In the genomic region with DNA sequence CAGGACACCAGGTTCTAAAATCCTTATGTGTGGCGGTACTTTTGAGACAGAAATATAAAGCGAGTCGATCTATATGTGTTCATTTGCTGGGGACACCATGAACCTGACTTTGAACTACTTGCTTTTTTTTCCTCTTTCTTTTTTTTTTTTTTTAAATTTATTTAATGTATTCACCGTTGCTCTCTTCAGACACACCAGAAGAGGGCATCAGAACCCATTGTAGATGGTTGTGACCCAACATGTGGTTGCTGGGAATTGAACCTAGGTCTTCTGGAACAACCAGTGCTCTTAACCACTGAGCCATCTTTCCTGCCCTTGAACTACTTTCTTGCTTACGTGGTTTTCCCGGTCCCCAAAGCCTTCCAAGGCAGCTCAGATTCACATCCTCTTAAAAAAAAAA, we compare ENCODE assay signal across 8 mouse cellular contexts. TPM values are rescaled to one million over a fixed set of nuclear protein-coding genes. Genes with fewer than 3 reads are reported as not detected.
DNase-seq lines count a peak whose midpoint lies in the region; ATAC-seq and TF ChIP-seq lines count a peak whose summit lies in the region.

No protein-coding gene starts in this region.

- H3K4me3 ChIP-seq in erythroblast, embryonic 14.5 days (replicated peaks): peak overlapping the region; percentile 74
- H3K4me3 ChIP-seq in testis, adult 2 months (ENCODE audit: control insufficient read depth, low read depth, low read length): peak overlapping the region; percentile 78
- peak overlapping the region; percentile 77 for H3K4me3 ChIP-seq in liver, embryonic 12.5 days

- no peaks in the 10 kb centered on the region for H3K9me3 ChIP-seq in erythroblast, embryonic 14.5 days (ENCODE audit: control insufficient read depth, low read length)
- no peaks in the 10 kb centered on the region for H3K9me3 ChIP-seq in liver, embryonic 12.5 days (replicated peaks)

- peak overlapping the region; percentile 76 for H3K27ac ChIP-seq in testis, adult 2 months (ENCODE audit: control insufficient read depth, insufficient read depth, low read depth, low read length)
- peak overlapping the region; percentile 84 for H3K27ac ChIP-seq in liver, embryonic 12.5 days

- peaks cover 39% of the 10 kb centered on the region for H3K4me1 ChIP-seq in erythroblast, embryonic 14.5 days (ENCODE audit: control insufficient read depth)
- H3K4me1 ChIP-seq in testis, adult 2 months (ENCODE audit: control insufficient read depth, insufficient read depth, low read length): peaks cover 5% of the 10 kb centered on the region
- H3K4me1 ChIP-seq in liver, embryonic 12.5 days: peaks cover 45% of the 10 kb centered on the region

- peak overlapping the region; percentile 85 for H3K4me2 ChIP-seq in liver, embryonic 12.5 days

- no peak for TF ChIP-seq CTCF in testis, adult 2 months (IDR thresholded peaks at IDR 0.05; ENCODE audit: control insufficient read depth, insufficient read depth, insufficient replicate concordance, low read depth, low read length)

- no peaks in the 10 kb centered on the region for H3K27me3 ChIP-seq in erythroblast, embryonic 14.5 days (ENCODE audit: control insufficient read depth)
- no peaks in the 10 kb centered on the region for H3K27me3 ChIP-seq in testis, adult 2 months (ENCODE audit: control insufficient read depth, insufficient read depth, low read length)
- H3K27me3 ChIP-seq in liver, embryonic 12.5 days (replicated peaks): no peaks in the 10 kb centered on the region

- no peak for ATAC-seq in erythroblast, adult 5-6 weeks (replicated peaks; ENCODE audit: low FRiP score, poor library complexity, severe bottlenecking)
- ATAC-seq in liver, embryonic 12.5 days: no peak

- H3K36me3 ChIP-seq in erythroblast, embryonic 14.5 days (ENCODE audit: control insufficient read depth): peaks cover 41% of the 10 kb centered on the region
- no peaks in the 10 kb centered on the region for H3K36me3 ChIP-seq in testis, adult 2 months (ENCODE audit: control insufficient read depth, insufficient read depth, low read length)
- H3K36me3 ChIP-seq in liver, embryonic 12.5 days: peaks cover 34% of the 10 kb centered on the region

- DNase-seq in testis, postnatal 10 days (ENCODE audit: low spot score): no peak
- no peak for DNase-seq in natural killer cell, adult 2 months (ENCODE audit: low spot score in 2 of 2)
- no peak for DNase-seq in left cerebral cortex, adult 18-20 months (ENCODE audit: low spot score in 2 of 2)
- DNase-seq in B cell, adult 2 months: no peak

- peak overlapping the region; percentile 82 for H3K9ac ChIP-seq in liver, embryonic 12.5 days

- no peak for TF ChIP-seq POLR2A in testis, adult 2 months (IDR thresholded peaks at IDR 0.05; ENCODE audit: control insufficient read depth, low read depth, low read length)

- WGBS in liver, embryonic 12.5 days (ENCODE audit: insufficient replicate concordance): 49% methylated on average over 6 of the region's 6 CpGs

RNA-seq across cellular contexts. Expression of a gene that starts 0.5 kb away (rescaled TPM):
- polyA plus RNA-seq in erythroblast, embryonic 14.5 days (2012): 5.7 and 7.2 TPM in 2 replicates
- 42.7 and 48.3 TPM in 2 replicates for total RNA-seq in erythroblast, adult 5-6 weeks (2015; ENCODE audit: low replicate concordance)
- 109 and 222 TPM in 2 replicates for total RNA-seq in erythroblast, adult 5-6 weeks (2017; ENCODE audit: low replicate concordance)
- polyA plus RNA-seq in testis, adult 2 months (2012; rRNA removed): 60.2 and 62.6 TPM in 2 replicates
- polyA plus RNA-seq in liver, embryonic 12.5 days (2016; fragmentation: Nextera tagmentation; extraction: Ambion mirVana): 15.6 and 15.8 TPM in 2 replicates
- 100 to 1,000 TPM; 383 to 387 TPM for total RNA-seq in left cerebral cortex, adult 18-20 months (2021)

RNA-seq across cellular contexts. Expression of a gene that starts 23.2 kb away (rescaled TPM):
- polyA plus RNA-seq in erythroblast, embryonic 14.5 days (2012): 0.83 and 1.0 TPM in 2 replicates
- total RNA-seq in erythroblast, adult 5-6 weeks (2015; ENCODE audit: low replicate concordance): 20.8 and 28.6 TPM in 2 replicates
- 22.9 and 40.1 TPM in 2 replicates for total RNA-seq in erythroblast, adult 5-6 weeks (2017; ENCODE audit: low replicate concordance)
- polyA plus RNA-seq in testis, adult 2 months (2012; rRNA removed): 5.4 and 6.5 TPM in 2 replicates
- 112 and 114 TPM in 2 replicates for polyA plus RNA-seq in liver, embryonic 12.5 days (2016; fragmentation: Nextera tagmentation; extraction: Ambion mirVana)
- total RNA-seq in left cerebral cortex, adult 18-20 months (2021): 1 to 10 TPM; 4.9 to 5.2 TPM

RNA-seq across cellular contexts. Expression of a gene that starts 41.0 kb away (rescaled TPM):
- 14.9 and 16.7 TPM in 2 replicates for polyA plus RNA-seq in erythroblast, embryonic 14.5 days (2012)
- 15.0 and 18.3 TPM in 2 replicates for total RNA-seq in erythroblast, adult 5-6 weeks (2015; ENCODE audit: low replicate concordance)
- total RNA-seq in erythroblast, adult 5-6 weeks (2017; ENCODE audit: low replicate concordance): 29.1 and 32.2 TPM in 2 replicates
- 9.3 and 15.5 TPM in 2 replicates for polyA plus RNA-seq in testis, adult 2 months (2012; rRNA removed)
- 67.9 and 68.8 TPM in 2 replicates for polyA plus RNA-seq in liver, embryonic 12.5 days (2016; fragmentation: Nextera tagmentation; extraction: Ambion mirVana)
- total RNA-seq in left cerebral cortex, adult 18-20 months (2021): 10 to 100 TPM; 51.8 to 54.1 TPM

RNA-seq across cellular contexts. Expression of a gene that starts 42.4 kb away (rescaled TPM):
- polyA plus RNA-seq in erythroblast, embryonic 14.5 days (2012): 6.4 and 7.5 TPM in 2 replicates
- total RNA-seq in erythroblast, adult 5-6 weeks (2015; ENCODE audit: low replicate concordance): 4.8 and 7.1 TPM in 2 replicates
- 2.0 and 5.0 TPM in 2 replicates for total RNA-seq in erythroblast, adult 5-6 weeks (2017; ENCODE audit: low replicate concordance)
- 45.9 and 56.7 TPM in 2 replicates for polyA plus RNA-seq in testis, adult 2 months (2012; rRNA removed)
- 101 and 106 TPM in 2 replicates for polyA plus RNA-seq in liver, embryonic 12.5 days (2016; fragmentation: Nextera tagmentation; extraction: Ambion mirVana)
- total RNA-seq in left cerebral cortex, adult 18-20 months (2021): 10 to 100 TPM; 69.0 to 72.9 TPM

RNA-seq across cellular contexts. Expression of a gene that starts 42.4 kb away (rescaled TPM):
- 1.7 and 1.8 TPM in 2 replicates for polyA plus RNA-seq in erythroblast, embryonic 14.5 days (2012)
- total RNA-seq in erythroblast, adult 5-6 weeks (2015; ENCODE audit: low replicate concordance): 7.1 and 8.6 TPM in 2 replicates
- 10.9 and 12.4 TPM in 2 replicates for total RNA-seq in erythroblast, adult 5-6 weeks (2017; ENCODE audit: low replicate concordance)
- 28.0 and 31.2 TPM in 2 replicates for polyA plus RNA-seq in testis, adult 2 months (2012; rRNA removed)
- 20.3 and 21.4 TPM in 2 replicates for polyA plus RNA-seq in liver, embryonic 12.5 days (2016; fragmentation: Nextera tagmentation; extraction: Ambion mirVana)
- 10 to 100 TPM; 47.5 to 51.1 TPM for total RNA-seq in left cerebral cortex, adult 18-20 months (2021)

Comparison
In these comparisons a context has a peak if more than half of its experiments do, and no peak if none do; other contexts are left out.
1. RNA of a gene that starts 23.2 kb away (polyA plus RNA-seq): 112 to 114 TPM in liver, embryonic 12.5 days; 5.4 to 6.5 TPM in testis, adult 2 months and 0.83 to 1.0 TPM in erythroblast, embryonic 14.5 days; every median in the first group is over 10 times any median in the second.
2. Peak in every context shown above with its lines, with median percentiles within 50 percentile points of each other: H3K4me3 ChIP-seq.